11 mouse cellular contexts compared by ENCODE assay signal in genomic region chr10:128237807-128238480, GRCm38 (mm10). TPM values are rescaled to one million over a fixed set of nuclear protein-coding genes. Genes with fewer than 3 reads are reported as not detected.
A peak's percentile ranks its signal among the peaks of the same experiment; 100 is the strongest.
DNase-seq lines count a peak whose midpoint lies in the region; ATAC-seq and TF ChIP-seq lines count a peak whose summit lies in the region.
"Had no signal": no experiment of that assay in that cellular context is flagged by ENCODE, and none has a peak within 500 bp of the region (broad histone marks: within the 10 kb centered on the region; RNA-seq: fewer than 3 reads in every experiment).

No protein-coding gene starts in this region.

- intact Hi-C loops in left cerebral cortex, postnatal 25 days (cut with DNase I): no loop called here

- no peaks in the 10 kb centered on the region for H3K9me3 ChIP-seq in stomach, postnatal 0 days (ENCODE audit: control insufficient read depth, low read length)

- ATAC-seq in erythroblast, adult 5-6 weeks (replicated peaks; ENCODE audit: low FRiP score, poor library complexity, severe bottlenecking): no peak
- no peak for ATAC-seq in stomach, postnatal 0 days (ENCODE audit: low FRiP score, low TSS enrichment)

- H3K9ac ChIP-seq in stomach, postnatal 0 days (ENCODE audit: low read length): no peak overlapping the region

- H3K27ac ChIP-seq in bone marrow, adult 2 months (ENCODE audit: control insufficient read depth, insufficient read depth, low read depth, low read length, poor library complexity): peak overlapping the region; percentile 17; the same call in 1 of the 2 replicates
- no peak overlapping the region for H3K27ac ChIP-seq in stomach, postnatal 0 days (replicated peaks)

- TF ChIP-seq EP300 in stomach, postnatal 0 days (optimal IDR thresholded peaks at IDR 0.05): no peak

- H3K27me3 ChIP-seq in stomach, postnatal 0 days (ENCODE audit: control insufficient read depth, insufficient read depth, low read length): no peaks in the 10 kb centered on the region

- no peak overlapping the region for H3K4me3 ChIP-seq in bone marrow, adult 2 months (replicated peaks; ENCODE audit: control insufficient read depth, low read depth, low read length)
- no peak overlapping the region for H3K4me3 ChIP-seq in stomach, postnatal 0 days (ENCODE audit: low read depth, low read length)

- TF ChIP-seq POLR2A in bone marrow, adult 2 months (IDR thresholded peaks at IDR 0.05; ENCODE audit: borderline replicate concordance, control insufficient read depth, low read depth, low read length): no peak

- no peak overlapping the region for H3K4me2 ChIP-seq in stomach, postnatal 0 days (replicated peaks; ENCODE audit: low read depth)

- 59% methylated on average over 15 of the region's 15 CpGs for WGBS in bone marrow, adult 2 months
- WGBS in stomach, postnatal 0 days: 73% methylated on average over 15 of the region's 15 CpGs

- H3K4me1 ChIP-seq in bone marrow, adult 2 months (ENCODE audit: control insufficient read depth, insufficient read depth, low read length): peaks cover 4% of the 10 kb centered on the region; the same call in 1 of the 2 replicates
- no peaks in the 10 kb centered on the region for H3K4me1 ChIP-seq in stomach, postnatal 0 days (replicated peaks; ENCODE audit: control insufficient read depth, insufficient read depth)

- no peaks in the 10 kb centered on the region for H3K36me3 ChIP-seq in stomach, postnatal 0 days (ENCODE audit: control insufficient read depth, insufficient read depth, low read length)

- no peak for TF ChIP-seq CTCF in bone marrow, adult 2 months (IDR thresholded peaks at IDR 0.05; ENCODE audit: control insufficient read depth, insufficient read depth, low read length)
- no peak for TF ChIP-seq CTCF in stomach, postnatal 0 days (IDR thresholded peaks at IDR 0.05; ENCODE audit: low read depth)

- DNase-seq in left cerebral cortex, postnatal 25 days (ENCODE audit: low spot score in 2 of 2): peak; percentile 4 to 61
- no peak for DNase-seq in left cerebral cortex, adult 11 months (ENCODE audit: low spot score)
- peak; percentile 51 to 55 for DNase-seq in cerebellum, postnatal 10 days
- peak; percentile 20 for DNase-seq in kidney, postnatal 14 days
- no peak for DNase-seq in stomach, postnatal 0 days (ENCODE audit: low spot score)
- no peak for DNase-seq in layer of hippocampus, postnatal 14 days (ENCODE audit: low spot score in 2 of 2)

RNA-seq across cellular contexts. Expression of gene Timeless, which starts 6.1 kb away (rescaled TPM):
- total RNA-seq in left cerebral cortex, postnatal 25 days (2021): 1 to 10 TPM; 6.8 to 8.3 TPM
- polyA plus RNA-seq in bone marrow, adult 2 months (2011; ENCODE audit: insufficient read depth, insufficient read length, low replicate concordance, missing spikeins): 45.9 and 61.1 TPM in 2 replicates
- 4.0 and 6.3 TPM in 2 replicates for total RNA-seq in erythroblast, adult 5-6 weeks (2015; ENCODE audit: low replicate concordance)
- total RNA-seq in erythroblast, adult 5-6 weeks (2017; ENCODE audit: low replicate concordance): 39.4 and 44.5 TPM in 2 replicates
- 8.9 and 10.5 TPM in 2 replicates for polyA plus RNA-seq in stomach, postnatal 0 days (2015; fragmentation: Nextera tagmentation; extraction: Ambion mirVana)
- 1 to 10 TPM; 4.1 to 7.6 TPM for total RNA-seq in layer of hippocampus, postnatal 14 days (2021)

RNA-seq across cellular contexts. Expression of gene Mip, which starts 12.3 kb away (rescaled TPM):
- total RNA-seq in left cerebral cortex, postnatal 25 days (2021): not detected
- not detected in 2 replicates for polyA plus RNA-seq in bone marrow, adult 2 months (2011; ENCODE audit: insufficient read depth, insufficient read length, low replicate concordance, missing spikeins)
- total RNA-seq in erythroblast, adult 5-6 weeks (2015; ENCODE audit: low replicate concordance): not detected in 2 replicates
- 0.84 and 0.85 TPM in 2 replicates for total RNA-seq in erythroblast, adult 5-6 weeks (2017; ENCODE audit: low replicate concordance)
- polyA plus RNA-seq in stomach, postnatal 0 days (2015; fragmentation: Nextera tagmentation; extraction: Ambion mirVana): not detected in 2 replicates
- not detected for total RNA-seq in layer of hippocampus, postnatal 14 days (2021)
- total RNA-seq: left cerebral cortex, postnatal 14 days; neutrophil, adult 5-6 weeks had no signal
- polyA plus RNA-seq: heart, embryonic 14.5 days had no signal

RNA-seq across cellular contexts. Expression of gene Apon, which starts 16.0 kb away (rescaled TPM):
- total RNA-seq in left cerebral cortex, postnatal 25 days (2021): not detected
- 3.2 and 4.4 TPM in 2 replicates for polyA plus RNA-seq in bone marrow, adult 2 months (2011; ENCODE audit: insufficient read depth, insufficient read length, low replicate concordance, missing spikeins)
- 1.7 TPM in 1 of 2 replicates, not detected in the other for total RNA-seq in erythroblast, adult 5-6 weeks (2015; ENCODE audit: low replicate concordance)
- total RNA-seq in erythroblast, adult 5-6 weeks (2017; ENCODE audit: low replicate concordance): 1.5 TPM in 1 of 2 replicates, not detected in the other
- polyA plus RNA-seq in stomach, postnatal 0 days (2015; fragmentation: Nextera tagmentation; extraction: Ambion mirVana): 0.13 TPM in 1 of 2 replicates, not detected in the other
- not detected for total RNA-seq in layer of hippocampus, postnatal 14 days (2021)
- total RNA-seq: left cerebral cortex, postnatal 14 days had no signal
- polyA plus RNA-seq: heart, embryonic 14.5 days had no signal

RNA-seq across cellular contexts. Expression of gene Spryd4, which starts 26.3 kb away (rescaled TPM):
- total RNA-seq in left cerebral cortex, postnatal 25 days (2021): 10 to 100 TPM; 10.1 to 10.7 TPM
- polyA plus RNA-seq in bone marrow, adult 2 months (2011; ENCODE audit: insufficient read depth, insufficient read length, low replicate concordance, missing spikeins): 5.1 and 5.3 TPM in 2 replicates
- total RNA-seq in erythroblast, adult 5-6 weeks (2015; ENCODE audit: low replicate concordance): 6.3 and 6.7 TPM in 2 replicates
- total RNA-seq in erythroblast, adult 5-6 weeks (2017; ENCODE audit: low replicate concordance): 1.4 and 3.1 TPM in 2 replicates
- polyA plus RNA-seq in stomach, postnatal 0 days (2015; fragmentation: Nextera tagmentation; extraction: Ambion mirVana): 25.6 and 26.1 TPM in 2 replicates
- 10 to 100 TPM; 11.1 to 11.5 TPM for total RNA-seq in layer of hippocampus, postnatal 14 days (2021)

RNA-seq across cellular contexts. Expression of gene Apof, which starts 30.5 kb away (rescaled TPM):
- total RNA-seq in left cerebral cortex, postnatal 25 days (2021): not detected
- polyA plus RNA-seq in bone marrow, adult 2 months (2011; ENCODE audit: insufficient read depth, insufficient read length, low replicate concordance, missing spikeins): 2.6 and 4.0 TPM in 2 replicates
- total RNA-seq in erythroblast, adult 5-6 weeks (2015; ENCODE audit: low replicate concordance): not detected in 2 replicates
- not detected in 2 replicates for total RNA-seq in erythroblast, adult 5-6 weeks (2017; ENCODE audit: low replicate concordance)
- polyA plus RNA-seq in stomach, postnatal 0 days (2015; fragmentation: Nextera tagmentation; extraction: Ambion mirVana): 1.1 and 2.5 TPM in 2 replicates
- not detected for total RNA-seq in layer of hippocampus, postnatal 14 days (2021)
- total RNA-seq: left cerebral cortex, postnatal 14 days had no signal
- polyA plus RNA-seq: heart, embryonic 14.5 days had no signal

Comparison
In these comparisons a context has a peak if more than half of its experiments do, and no peak if none do; other contexts are left out.
1. DNase-seq: peak in left cerebral cortex, postnatal 25 days (2 of 2), cerebellum, postnatal 10 days (2 of 2) and kidney, postnatal 14 days (single experiment); none in left cerebral cortex, adult 11 months (single experiment), stomach, postnatal 0 days (single experiment) and layer of hippocampus, postnatal 14 days (0 of 2).